Mouse (Mus musculus) lung, adult 18-20 months (tissue): ENCODE measurements around the gene Rnf180.

ENCODE experiments used
- DNase-seq, 2 experiments: peaks; one replicate each; pipeline ENCODE4 v3.0.0; 2022; ENCODE audit warnings: mixed read lengths in 2 of 2

Rnf180 gene

GRCm38 (mm10) chr13:105250264-105250663, 44.4 kb downstream of the Rnf180 start:
- DNase-seq: no peak

GRCm38 (mm10) chr13:105249599-105249998, 45.0 kb downstream of the Rnf180 start:
- DNase-seq: no peak

- no peak for DNase-seq
Observed at GRCm38 (mm10) chr13:105247691-105248090, 46.9 kb downstream of the Rnf180 start.

GRCm38 (mm10) chr13:105240810-105241209, 53.8 kb downstream of the Rnf180 start:
- DNase-seq: no peak

- DNase-seq: no peak
Observed at GRCm38 (mm10) chr13:105227126-105227525, 67.5 kb downstream of the Rnf180 start.

GRCm38 (mm10) chr13:105224048-105224447, 70.6 kb downstream of the Rnf180 start:
- DNase-seq: no peak

GRCm38 (mm10) chr13:105223147-105223546, 71.5 kb downstream of the Rnf180 start:
- no peak for DNase-seq

- no peak for DNase-seq
Observed at GRCm38 (mm10) chr13:105222016-105222725, 72.4 kb downstream of the Rnf180 start.

GRCm38 (mm10) chr13:105210746-105211145, 83.9 kb downstream of the Rnf180 start:
- no peak for DNase-seq

GRCm38 (mm10) chr13:105203851-105204250, 90.8 kb downstream of the Rnf180 start:
- DNase-seq: no peak

- no peak for DNase-seq
Observed at GRCm38 (mm10) chr13:105198658-105199057, 96.0 kb downstream of the Rnf180 start.

GRCm38 (mm10) chr13:105198028-105198427, 96.6 kb downstream of the Rnf180 start:
- no peak for DNase-seq

GRCm38 (mm10) chr13:105193583-105193982, 101.0 kb downstream of the Rnf180 start:
- no peak for DNase-seq

- no peak for DNase-seq
Observed at GRCm38 (mm10) chr13:105188730-105189129, 105.9 kb downstream of the Rnf180 start.

GRCm38 (mm10) chr13:105180781-105181180, 113.8 kb downstream of the Rnf180 start:
- DNase-seq: no peak

GRCm38 (mm10) chr13:105165441-105165840, 129.2 kb downstream of the Rnf180 start:
- DNase-seq: no peak

GRCm38 (mm10) chr13:105153955-105154354, 140.7 kb downstream of the Rnf180 start:
- peak in 1 of 2 experiments; percentile 15 for DNase-seq

GRCm38 (mm10) chr13:105150006-105150405, 144.6 kb downstream of the Rnf180 start:
- no peak for DNase-seq

GRCm38 (mm10) chr13:105147795-105148418, 146.7 kb downstream of the Rnf180 start:
- no peak for DNase-seq

GRCm38 (mm10) chr13:105146827-105147226, 147.8 kb downstream of the Rnf180 start:
- no peak for DNase-seq

GRCm38 (mm10) chr13:105139881-105140280, 154.7 kb downstream of the Rnf180 start:
- no peak for DNase-seq

- DNase-seq: no peak
Observed at GRCm38 (mm10) chr13:105134397-105134796, 160.2 kb downstream of the Rnf180 start.

GRCm38 (mm10) chr13:105132776-105133175, 161.8 kb downstream of the Rnf180 start:
- DNase-seq: no peak

- no peak for DNase-seq
Observed at GRCm38 (mm10) chr13:105132370-105132769, 162.2 kb downstream of the Rnf180 start.

- DNase-seq: no peak
Observed at GRCm38 (mm10) chr13:105130080-105130479, 164.5 kb downstream of the Rnf180 start.
